Mouse (Mus musculus) liver, adult 2 months (tissue): ENCODE results near the gene Esp23. TPM values are rescaled to one million over a fixed set of nuclear protein-coding genes. Genes with fewer than 3 reads are reported as not detected.
"Not testable (repeated sequence)": the region's sequence is repeated elsewhere in the genome, so short reads cannot be mapped to it uniquely, and the experiment has no call there.

Experiments used
- DNase-seq: peaks from one replicate; pipeline ENCODE4 v3.0.0-alpha.2; 2011; ENCODE audit warnings: low read depth, low spot score; ENCODE audit errors: extremely low read depth
- H3K27ac ChIP-seq: fragments of 200-500 bp; replicated peaks from 2 replicates; pipeline ENCODE4 v1.5.1; 2012; ENCODE audit warnings: low read depth, mild to moderate bottlenecking, control low read depth, inconsistent platforms, low read length; ENCODE audit not compliant: insufficient read depth
- H3K27me3 ChIP-seq: fragments of 200-500 bp; 2 replicates; pipeline ENCODE4 v1.6.1; 2012; ENCODE audit warnings: mild to moderate bottlenecking, moderate library complexity, low read length, inconsistent platforms; ENCODE audit not compliant: control insufficient read depth, insufficient read depth
- H3K36me3 ChIP-seq: fragments of 200-500 bp; 2 replicates; pipeline ENCODE4 v1.6.1; 2012; ENCODE audit warnings: low read length, inconsistent platforms; ENCODE audit not compliant: control insufficient read depth, insufficient read depth
- H3K4me1 ChIP-seq: fragments of 200-500 bp; 2 replicates; pipeline ENCODE4 v1.6.1; 2011; ENCODE audit warnings: low read length; ENCODE audit not compliant: control insufficient read depth, insufficient read depth
- H3K4me3 ChIP-seq: fragments of 200-500 bp; 2 replicates; pipeline ENCODE4 v1.5.1; 2011; ENCODE audit warnings: low read depth, mild to moderate bottlenecking, control low read depth, low read length, moderate library complexity; ENCODE audit not compliant: insufficient read depth
- H3K79me2 ChIP-seq: fragments of 200-500 bp; 2 replicates; pipeline ENCODE4 v1.6.1; 2012; ENCODE audit warnings: inconsistent platforms, mild to moderate bottlenecking, low read length, moderate library complexity; ENCODE audit not compliant: control insufficient read depth, insufficient read depth
- H3K9ac ChIP-seq: fragments of 200-500 bp; 2 replicates; pipeline ENCODE4 v1.6.1; 2012; ENCODE audit warnings: low read depth, mild to moderate bottlenecking, control low read depth, inconsistent platforms, low read length
- CTCF ChIP-seq: fragments of 200-500 bp; IDR thresholded peaks from 2 replicates; pipeline ENCODE4 v1.5.1; 2011; ENCODE audit warnings: low read depth, low read length, control low read depth
- POLR2A ChIP-seq: fragments of 200-500 bp; IDR thresholded peaks from 2 replicates; pipeline ENCODE4 v1.6.1; 2011; ENCODE audit warnings: low read length, control low read depth; ENCODE audit not compliant: insufficient read depth; ENCODE audit errors: extremely low read depth
- WGBS: fragments of 180-500 bp; shearing (Covaris S2); methylation state at CpG from one replicate; pipeline ENCODE4 v1.1.7; 2018; 5-methylcytosine and 5-hydroxymethylcytosine counted together
- polyA plus RNA-seq: library from polyadenylated mRNA; depleted of rRNA; stranded (reverse); fragments of >200 nt; gene quantifications from 2 replicates; pipeline ENCODE4 v1.2.3, GENCODE M21; 2012; rRNA removed
- total RNA-seq: library from RNA; depleted of rRNA; stranded (reverse); fragments of >200 nt; gene quantifications from 2 replicates; pipeline ENCODE4 v1.2.3, GENCODE M21; 2014; rRNA removed

Esp23 gene
- total RNA-seq (not detected in 2 replicates), polyA plus RNA-seq (not detected in 2 replicates)

DNA sequence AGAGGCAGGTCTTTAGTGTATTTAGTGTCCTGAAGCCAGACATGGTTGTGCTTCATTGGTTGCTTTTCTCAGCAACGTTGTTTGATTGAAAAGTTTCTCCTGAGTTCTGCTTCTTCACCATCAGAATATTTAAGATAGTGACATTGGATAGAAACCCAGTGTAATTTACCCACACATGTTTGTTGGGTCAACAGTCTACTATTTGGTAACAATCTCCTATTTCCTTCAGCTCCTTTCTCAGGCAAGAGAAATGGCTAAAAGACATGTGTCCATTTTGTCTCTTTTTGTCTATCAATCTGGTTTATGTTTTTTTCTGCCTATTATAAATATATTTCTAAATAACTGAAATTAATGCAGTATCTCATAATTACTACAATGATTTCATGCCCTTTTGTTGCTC lies at the start of gene Esp23:
Gene Esp23 (minus strand): TSS at position 101 of the 400 bp plus-strand sequence.
- Histone ChIP-seq H3K79me2 (no peaks in the 10 kb centered on the region), H3K4me1 (no peaks in the 10 kb centered on the region), H3K27me3 (no peaks in the 10 kb centered on the region), H3K36me3 (no peaks in the 10 kb centered on the region), H3K9ac (no peak within 1 kb of the TSS), H3K27ac (no peak within 1 kb of the TSS), H3K4me3 (no peak within 1 kb of the TSS)
- 33% methylated on average over 1 of the region's 1 CpGs for WGBS
- no peak for TF ChIP-seq CTCF
- no peak for TF ChIP-seq POLR2A
- DNase-seq = no peak

DNA sequence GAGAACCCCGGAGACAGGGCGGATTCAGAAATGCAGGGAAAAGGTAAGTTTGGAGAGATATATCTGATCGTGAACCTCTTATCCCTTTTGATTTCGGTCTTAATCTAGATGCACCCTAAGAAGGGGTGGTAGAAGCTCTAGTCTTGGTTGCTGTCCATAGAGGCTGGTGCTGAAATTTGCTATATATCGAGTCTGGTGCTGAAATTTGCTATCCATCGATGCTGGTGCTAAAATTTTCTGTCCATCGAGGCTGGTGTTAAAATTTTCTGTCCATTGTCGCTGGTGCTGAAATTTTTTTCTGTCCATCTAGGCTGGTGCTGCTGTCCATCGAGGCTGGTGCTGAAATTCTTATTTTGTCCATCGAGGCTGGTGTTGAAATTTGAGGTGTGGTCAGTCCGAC lies 30.3 kb upstream of the Esp23 start:
- 72% methylated on average over 11 of the region's 11 CpGs for WGBS
- H3K79me2 ChIP-seq = not testable (repeated sequence)

DNA sequence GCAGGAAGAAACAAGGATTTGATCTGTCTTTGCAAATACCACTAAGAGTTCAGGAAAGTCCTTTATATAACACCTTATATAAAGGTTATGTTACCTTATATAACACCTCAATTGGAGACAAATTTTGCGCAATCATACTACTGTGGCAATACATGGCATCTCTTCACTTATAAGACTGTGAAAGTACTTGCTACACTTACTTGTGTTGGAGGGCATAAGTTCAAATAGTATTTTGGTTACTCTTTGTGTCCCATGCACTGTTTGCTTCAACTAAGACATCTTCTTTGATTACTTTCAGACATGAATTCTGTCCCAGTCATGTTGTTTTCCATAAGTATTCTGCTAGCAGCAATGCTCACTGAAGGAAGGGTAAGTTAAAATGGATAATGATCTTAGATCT lies 18.2 kb upstream of the Esp23 start, which contains the start of gene Esp22:
Gene Esp22 (plus strand): TSS at position 301 of the 400 bp plus-strand sequence.
- DNase-seq = no peak
- Histone ChIP-seq H3K27ac (no peak within 1 kb of the TSS), H3K27me3 (no peaks in the 10 kb centered on the region), H3K79me2 (no peaks in the 10 kb centered on the region), H3K4me1 (no peaks in the 10 kb centered on the region), H3K36me3 (no peaks in the 10 kb centered on the region), H3K4me3 (no peak within 1 kb of the TSS), H3K9ac (no peak within 1 kb of the TSS)
- TF ChIP-seq CTCF = no peak
- TF ChIP-seq POLR2A = no peak
- 87% methylated on average over 1 of the region's 1 CpGs for WGBS

More for the DNA sequence above, 30.3 kb upstream of the Esp23 start:
- H3K4me3 ChIP-seq, H3K36me3 ChIP-seq, DNase-seq, H3K27me3 ChIP-seq, H3K9ac ChIP-seq, H3K27ac ChIP-seq, H3K4me1 ChIP-seq: not testable (repeated sequence)

DNA sequence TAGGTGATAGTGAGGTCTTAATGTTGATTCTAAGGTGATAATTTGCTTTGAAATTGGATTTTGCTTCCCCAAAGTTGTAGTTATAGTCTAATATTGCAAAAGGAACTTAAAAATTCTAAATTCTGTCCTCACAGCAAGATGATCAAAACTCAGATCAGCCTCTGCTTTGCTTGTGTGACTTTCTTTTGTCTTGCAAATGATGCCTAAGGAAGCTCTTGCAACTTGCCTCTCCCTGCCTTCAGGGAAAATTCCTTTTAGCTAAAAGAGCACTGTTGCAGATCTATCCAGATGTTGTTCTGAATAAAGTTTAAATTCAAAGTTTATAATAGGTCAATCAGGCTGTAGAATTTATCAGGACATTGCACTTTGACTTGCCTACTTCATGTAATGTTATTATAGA lies 13.2 kb downstream of the Esp23 start:
- Histone ChIP-seq H3K4me1 (no peaks in the 10 kb centered on the region), H3K4me3 (no peak overlapping the region), H3K79me2 (no peaks in the 10 kb centered on the region), H3K9ac (no peak overlapping the region), H3K27ac (no peak overlapping the region), H3K36me3 (no peaks in the 10 kb centered on the region), H3K27me3 (no peaks in the 10 kb centered on the region)
- TF ChIP-seq POLR2A (no peak), CTCF (no peak)
- DNase-seq = no peak

DNA sequence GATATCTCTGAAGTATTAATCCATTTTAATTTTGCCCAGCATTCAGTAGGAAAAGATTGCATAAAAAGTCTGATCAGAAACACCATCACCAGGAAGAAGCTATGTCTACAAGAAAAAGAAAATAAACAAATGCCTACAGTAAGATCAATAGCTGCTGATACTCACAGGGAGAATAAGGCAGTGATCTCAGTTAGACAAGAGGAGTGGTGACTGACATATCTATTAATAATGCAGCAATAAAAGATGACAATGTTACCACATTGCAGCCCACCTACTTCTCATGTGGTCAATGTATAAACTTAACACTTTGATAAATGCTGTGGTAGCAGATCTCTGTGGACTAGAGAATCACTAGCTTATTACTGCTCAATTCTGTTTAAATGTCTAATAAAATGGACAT lies 33.6 kb downstream of the Esp23 start, which contains the start of gene Gm21903:
Gene Gm21903 (minus strand): TSS at position 101 of the 400 bp plus-strand sequence.
- no peak for DNase-seq
- Histone ChIP-seq H3K4me1 (no peaks in the 10 kb centered on the region), H3K4me3 (no peak within 1 kb of the TSS), H3K9ac (no peak within 1 kb of the TSS), H3K27ac (no peak within 1 kb of the TSS), H3K79me2 (no peaks in the 10 kb centered on the region), H3K27me3 (no peaks in the 10 kb centered on the region), H3K36me3 (no peaks in the 10 kb centered on the region)
- no peak for TF ChIP-seq POLR2A

DNA sequence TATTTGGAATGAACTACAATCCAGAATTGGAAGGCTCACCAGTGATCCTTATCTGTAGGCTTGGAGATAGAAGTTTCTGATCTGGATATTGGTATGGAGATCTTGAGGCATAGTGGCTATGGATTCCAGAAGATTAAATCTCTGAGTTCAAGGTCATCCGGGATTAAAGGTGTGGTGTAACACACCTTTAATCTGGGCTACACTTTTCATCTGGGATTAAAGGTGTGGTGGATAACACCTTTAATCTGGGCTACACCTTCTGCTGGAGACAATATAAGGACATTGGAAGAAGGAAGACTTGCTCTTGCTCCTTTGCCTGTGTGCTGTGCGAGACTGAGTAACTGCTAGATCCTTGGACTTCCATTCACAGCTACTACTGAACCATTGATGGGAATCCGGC lies 40.4 kb downstream of the Esp23 start, which contains the start of gene Esp24:
Gene Esp24 (plus strand): TSS at position 301 of the 400 bp plus-strand sequence.
- not testable (repeated sequence) for H3K79me2 ChIP-seq, H3K4me3 ChIP-seq, H3K4me1 ChIP-seq, H3K27me3 ChIP-seq, H3K27ac ChIP-seq, H3K9ac ChIP-seq, DNase-seq, H3K36me3 ChIP-seq
- 74% methylated on average over 3 of the region's 3 CpGs for WGBS

Other genes starting within 250 kb of the Esp23 start
- gene Esp24, start 40.3 kb downstream of the Esp23 start, total RNA-seq = not detected in 2 replicates
- not detected in 2 replicates for gene Esp24, start 40.3 kb downstream of the Esp23 start, polyA plus RNA-seq
- not detected in 2 replicates for gene Gm21903, start 33.7 kb downstream of the Esp23 start, total RNA-seq
- gene Gm21903, start 33.7 kb downstream of the Esp23 start, polyA plus RNA-seq = not detected in 2 replicates
- not detected in 2 replicates for gene Esp22, start 18.3 kb upstream of the Esp23 start, total RNA-seq
- not detected in 2 replicates for gene Esp22, start 18.3 kb upstream of the Esp23 start, polyA plus RNA-seq